In genomic region chr13:111987420-111987819, GRCm38 (mm10) we compare ENCODE assay signal across 29 mouse cellular contexts.
DNase-seq lines count a peak whose midpoint lies in the region; ATAC-seq and TF ChIP-seq lines count a peak whose summit lies in the region.
"Had no signal": no experiment of that assay in that cellular context is flagged by ENCODE, and none has a peak within 500 bp of the region (broad histone marks: within the 10 kb centered on the region; RNA-seq: fewer than 3 reads in every experiment).

No protein-coding gene starts in this region.

- H3K9ac ChIP-seq in liver, embryonic 16.5 days (ENCODE audit: low read depth, low read length): no peak overlapping the region
- H3K9ac ChIP-seq: forebrain, embryonic 15.5 days; heart, embryonic 13.5 days; hindbrain, embryonic 12.5 days; intestine, embryonic 15.5 days; limb, embryonic 15.5 days; stomach, embryonic 15.5 days had no signal

- no peak for TF ChIP-seq POLR2A in lung, adult 2 months (IDR thresholded peaks at IDR 0.05; ENCODE audit: borderline replicate concordance, extremely low read depth, low read depth, low read length)

- WGBS in liver, embryonic 16.5 days (ENCODE audit: insufficient replicate concordance): 51% methylated on average over 3 of the region's 3 CpGs
- WGBS in lung, adult 2 months: 92% methylated on average over 3 of the region's 3 CpGs

- peak; percentile 30 for DNase-seq in heart, adult 11 months
- DNase-seq in heart, postnatal 36 days: no peak
- DNase-seq in spleen, adult 18-20 months: no peak
- DNase-seq in lung, adult 2 months: no peak
- DNase-seq in layer of hippocampus, postnatal 14 days (ENCODE audit: low spot score in 2 of 2): no peak
- DNase-seq: adrenal gland, postnatal 10 days; cerebellum, adult 2 months; cerebellum, postnatal 14 days; gastrocnemius, adult 2 months; gastrocnemius, postnatal 36 days; heart, postnatal 14 days; kidney, adult 8-10 months; kidney, postnatal 10 days; lung, postnatal 36 days; midbrain, embryonic 14.5 days; right cerebral cortex, postnatal 14 days had no signal

- H3K36me3 ChIP-seq in liver, embryonic 16.5 days (ENCODE audit: control insufficient read depth, insufficient read depth): no peaks in the 10 kb centered on the region
- H3K36me3 ChIP-seq: forebrain, embryonic 15.5 days; G1E; heart, embryonic 13.5 days; hindbrain, embryonic 12.5 days; intestine, embryonic 15.5 days; limb, embryonic 10.5 days; limb, embryonic 15.5 days; stomach, embryonic 15.5 days had no signal

- no peak for TF ChIP-seq CTCF in lung, adult 2 months (IDR thresholded peaks at IDR 0.05; ENCODE audit: insufficient read depth, low read length)

- no peak overlapping the region for H3K4me3 ChIP-seq in liver, embryonic 16.5 days (ENCODE audit: low read depth, low read length)
- H3K4me3 ChIP-seq in lung, adult 2 months (replicated peaks; ENCODE audit: extremely low read depth, low read depth, low read length): no peak overlapping the region
- H3K4me3 ChIP-seq: forebrain, embryonic 15.5 days; gastrocnemius, adult 2 months; heart, embryonic 13.5 days; hindbrain, embryonic 12.5 days; intestine, embryonic 15.5 days; limb, embryonic 10.5 days; limb, embryonic 15.5 days; megakaryocyte, embryonic 14.5 days; stomach, embryonic 15.5 days had no signal

- intact Hi-C loops in heart, postnatal 36 days (cut with DNase I): no loop called here

- H3K27ac ChIP-seq in liver, embryonic 16.5 days (ENCODE audit: low read length): peak overlapping the region; percentile 21; the same call in 1 of the 2 replicates
- H3K27ac ChIP-seq: forebrain, embryonic 15.5 days; gastrocnemius, adult 2 months; heart, embryonic 13.5 days; hindbrain, embryonic 12.5 days; hindbrain, postnatal 0 days; intestine, embryonic 15.5 days; limb, embryonic 10.5 days; limb, embryonic 15.5 days; stomach, embryonic 15.5 days had no signal

- peaks cover 30% of the 10 kb centered on the region for H3K4me1 ChIP-seq in liver, embryonic 16.5 days (ENCODE audit: control insufficient read depth, low read depth, low read length)
- H3K4me1 ChIP-seq in lung, adult 2 months (ENCODE audit: control insufficient read depth, insufficient read depth, low read length): no peaks in the 10 kb centered on the region
- H3K4me1 ChIP-seq: limb, embryonic 15.5 days; megakaryocyte, embryonic 14.5 days; stomach, embryonic 15.5 days had no signal

- H3K4me2 ChIP-seq in liver, embryonic 16.5 days (ENCODE audit: low read depth, low read length): no peak overlapping the region
- H3K4me2 ChIP-seq: forebrain, embryonic 15.5 days; heart, embryonic 13.5 days; hindbrain, embryonic 12.5 days; intestine, embryonic 15.5 days; limb, embryonic 15.5 days; stomach, embryonic 15.5 days had no signal

- H3K27me3 ChIP-seq in liver, embryonic 16.5 days (ENCODE audit: control insufficient read depth, insufficient read depth, low read depth, low read length): peaks cover 4% of the 10 kb centered on the region
- H3K27me3 ChIP-seq: forebrain, embryonic 15.5 days; hindbrain, embryonic 12.5 days; intestine, embryonic 15.5 days; Patski; stomach, embryonic 15.5 days had no signal

- no peaks in the 10 kb centered on the region for H3K9me3 ChIP-seq in liver, embryonic 16.5 days (replicated peaks; ENCODE audit: control insufficient read depth, low read length)
- H3K9me3 ChIP-seq: forebrain, embryonic 15.5 days; G1E; heart, embryonic 13.5 days; hindbrain, embryonic 12.5 days; intestine, embryonic 15.5 days; limb, embryonic 10.5 days; limb, embryonic 15.5 days; stomach, embryonic 15.5 days had no signal

- peak; percentile 85 for ATAC-seq in erythroid progenitor cell, adult 5-6 weeks (replicated peaks; ENCODE audit: low FRiP score, poor library complexity, severe bottlenecking)
- ATAC-seq in liver, embryonic 16.5 days (ENCODE audit: low read depth): peak; percentile 81
- ATAC-seq: forebrain, embryonic 15.5 days; hindbrain, postnatal 0 days; intestine, embryonic 15.5 days; Patski had no signal
